Mouse (Mus musculus): ENCODE data around the gene Por. TPM values are rescaled to one million over a fixed set of nuclear protein-coding genes. Genes with fewer than 3 reads are reported as not detected.

Por gene
- polyA plus RNA-seq, 1 experiment, result 145 TPM

- DNase-seq (ENCODE audit: low read depth), result peak; percentile 30
- TF ChIP-seq POLR2A (IDR thresholded peaks at IDR 0.05; ENCODE audit: borderline replicate concordance, extremely low read depth, insufficient read depth, insufficient read length, poor library complexity, severe bottlenecking) (no peak), CTCF (IDR thresholded peaks at IDR 0.05; ENCODE audit: borderline replicate concordance, extremely low read depth, insufficient read depth, insufficient read length) (0 out of 2 replicates have a peak, but pooled peaks have one; percentile 6)
These were observed 32.9 kb downstream of the Por start for GRCm38 (mm10) chr5:135702682-135703192.

- DNase-seq (ENCODE audit: low read depth), result no peak
- no peak for TF ChIP-seq CTCF (IDR thresholded peaks at IDR 0.05; ENCODE audit: borderline replicate concordance, extremely low read depth, insufficient read depth, insufficient read length)
These were observed 33.6 kb downstream of the Por start for GRCm38 (mm10) chr5:135703431-135703830.

GRCm38 (mm10) chr5:135705383-135705782, 35.5 kb downstream of the Por start:
- no peak for TF ChIP-seq CTCF (IDR thresholded peaks at IDR 0.05; ENCODE audit: borderline replicate concordance, extremely low read depth, insufficient read depth, insufficient read length)
- no peak for TF ChIP-seq POLR2A (IDR thresholded peaks at IDR 0.05; ENCODE audit: borderline replicate concordance, extremely low read depth, insufficient read depth, insufficient read length, poor library complexity, severe bottlenecking)
- no peak for DNase-seq (ENCODE audit: low read depth)

GRCm38 (mm10) chr5:135707039-135707438, 37.2 kb downstream of the Por start:
- DNase-seq (ENCODE audit: low read depth), result no peak
- TF ChIP-seq CTCF (IDR thresholded peaks at IDR 0.05; ENCODE audit: borderline replicate concordance, extremely low read depth, insufficient read depth, insufficient read length), result no peak
- TF ChIP-seq POLR2A (IDR thresholded peaks at IDR 0.05; ENCODE audit: borderline replicate concordance, extremely low read depth, insufficient read depth, insufficient read length, poor library complexity, severe bottlenecking), result no peak

GRCm38 (mm10) chr5:135707855-135708254, 38.0 kb downstream of the Por start:
- TF ChIP-seq CTCF (IDR thresholded peaks at IDR 0.05; ENCODE audit: borderline replicate concordance, extremely low read depth, insufficient read depth, insufficient read length) (no peak), POLR2A (IDR thresholded peaks at IDR 0.05; ENCODE audit: borderline replicate concordance, extremely low read depth, insufficient read depth, insufficient read length, poor library complexity, severe bottlenecking) (no peak)
- no peak for DNase-seq (ENCODE audit: low read depth)

GRCm38 (mm10) chr5:135709716-135710115, 39.9 kb downstream of the Por start:
- DNase-seq (ENCODE audit: low read depth), result no peak
- TF ChIP-seq POLR2A (IDR thresholded peaks at IDR 0.05; ENCODE audit: borderline replicate concordance, extremely low read depth, insufficient read depth, insufficient read length, poor library complexity, severe bottlenecking) (no peak), CTCF (IDR thresholded peaks at IDR 0.05; ENCODE audit: borderline replicate concordance, extremely low read depth, insufficient read depth, insufficient read length) (no peak)

- DNase-seq (ENCODE audit: low read depth), result no peak
These were observed 40.9 kb downstream of the Por start for GRCm38 (mm10) chr5:135710599-135711214.

GRCm38 (mm10) chr5:135711582-135712355, 41.9 kb downstream of the Por start:
- DNase-seq (ENCODE audit: low read depth), result no peak
- no peak for TF ChIP-seq CTCF (IDR thresholded peaks at IDR 0.05; ENCODE audit: borderline replicate concordance, extremely low read depth, insufficient read depth, insufficient read length)
- no peak for TF ChIP-seq POLR2A (IDR thresholded peaks at IDR 0.05; ENCODE audit: borderline replicate concordance, extremely low read depth, insufficient read depth, insufficient read length, poor library complexity, severe bottlenecking)

More at GRCm38 (mm10) chr5:135710599-135711214, 40.9 kb downstream of the Por start:
- no peak for TF ChIP-seq POLR2A (IDR thresholded peaks at IDR 0.05; ENCODE audit: borderline replicate concordance, extremely low read depth, insufficient read depth, insufficient read length, poor library complexity, severe bottlenecking)

GRCm38 (mm10) chr5:135712803-135713202, 43.0 kb downstream of the Por start:
- TF ChIP-seq POLR2A (IDR thresholded peaks at IDR 0.05; ENCODE audit: borderline replicate concordance, extremely low read depth, insufficient read depth, insufficient read length, poor library complexity, severe bottlenecking) (no peak), CTCF (IDR thresholded peaks at IDR 0.05; ENCODE audit: borderline replicate concordance, extremely low read depth, insufficient read depth, insufficient read length) (no peak)
- DNase-seq (ENCODE audit: low read depth), result no peak

GRCm38 (mm10) chr5:135713441-135714218, 43.8 kb downstream of the Por start:
- TF ChIP-seq POLR2A (IDR thresholded peaks at IDR 0.05; ENCODE audit: borderline replicate concordance, extremely low read depth, insufficient read depth, insufficient read length, poor library complexity, severe bottlenecking) (no peak), CTCF (IDR thresholded peaks at IDR 0.05; ENCODE audit: borderline replicate concordance, extremely low read depth, insufficient read depth, insufficient read length) (no peak)
- peak; percentile 37 for DNase-seq (ENCODE audit: low read depth)

- no peak for DNase-seq (ENCODE audit: low read depth)
- no peak for TF ChIP-seq POLR2A (IDR thresholded peaks at IDR 0.05; ENCODE audit: borderline replicate concordance, extremely low read depth, insufficient read depth, insufficient read length, poor library complexity, severe bottlenecking)
- TF ChIP-seq CTCF (IDR thresholded peaks at IDR 0.05; ENCODE audit: borderline replicate concordance, extremely low read depth, insufficient read depth, insufficient read length), result peak; percentile 33; the same call in 1 of the 2 replicates
These were observed 45.8 kb downstream of the Por start for GRCm38 (mm10) chr5:135715624-135716023.
